Mouse (Mus musculus): Measurements from ENCODE around the gene Tnk2. TPM values are rescaled to one million over a fixed set of nuclear protein-coding genes. Genes with fewer than 3 reads are reported as not detected.

The Tnk2 gene
- polyA plus RNA-seq (2015; fragmentation: Nextera tagmentation; extraction: Ambion mirVana) = 19.0 and 21.6 TPM in 2 replicates

DNA sequence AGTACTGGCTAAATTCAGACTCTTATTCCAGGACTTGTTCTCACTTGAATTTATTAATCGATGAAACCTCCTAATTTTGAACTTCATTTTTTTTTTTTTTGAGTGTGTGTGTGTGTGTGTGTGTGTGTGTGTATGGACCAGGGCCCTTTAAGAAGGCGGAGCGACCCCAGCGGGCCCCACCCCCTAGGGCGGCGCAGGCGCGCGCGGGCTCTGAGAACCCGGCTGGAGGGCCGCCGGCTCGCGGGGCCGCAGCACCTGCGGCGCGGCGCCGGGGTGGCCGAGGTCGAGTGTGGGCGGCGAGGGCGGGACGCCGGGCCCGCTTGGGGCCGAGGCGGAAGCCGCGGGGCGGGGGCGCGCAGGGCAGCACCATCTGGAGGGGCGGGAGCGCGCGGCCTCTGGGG is at the start of gene Tnk2:
TSS of gene Tnk2 (plus strand) at position 214 of the 401 bp plus-strand sequence.
- no peaks in the 10 kb centered on the region for H3K36me3 ChIP-seq (ENCODE audit: control insufficient read depth, insufficient read depth, low read length)
- peak within 1 kb of the TSS; percentile 90 for H3K9ac ChIP-seq (ENCODE audit: low read depth, low read length)
- peak; percentile 87 for ATAC-seq
- peak within 1 kb of the TSS; percentile 57 for H3K4me2 ChIP-seq (ENCODE audit: low read length)
- H3K27ac ChIP-seq (ENCODE audit: low read length) = peak within 1 kb of the TSS; percentile 85
- no peaks in the 10 kb centered on the region for H3K9me3 ChIP-seq (replicated peaks; ENCODE audit: control insufficient read depth, low read length, poor library complexity, severe bottlenecking)
- under 1% methylated on average over 39 of the region's 40 CpGs for WGBS
- H3K27me3 ChIP-seq (ENCODE audit: control insufficient read depth, insufficient read depth, low read depth, low read length) = no peaks in the 10 kb centered on the region
- H3K4me1 ChIP-seq (ENCODE audit: control insufficient read depth, insufficient read depth, low read length) = peaks cover 20% of the 10 kb centered on the region
- H3K4me3 ChIP-seq (ENCODE audit: low read depth, low read length) = peak within 1 kb of the TSS; percentile 95

DNA sequence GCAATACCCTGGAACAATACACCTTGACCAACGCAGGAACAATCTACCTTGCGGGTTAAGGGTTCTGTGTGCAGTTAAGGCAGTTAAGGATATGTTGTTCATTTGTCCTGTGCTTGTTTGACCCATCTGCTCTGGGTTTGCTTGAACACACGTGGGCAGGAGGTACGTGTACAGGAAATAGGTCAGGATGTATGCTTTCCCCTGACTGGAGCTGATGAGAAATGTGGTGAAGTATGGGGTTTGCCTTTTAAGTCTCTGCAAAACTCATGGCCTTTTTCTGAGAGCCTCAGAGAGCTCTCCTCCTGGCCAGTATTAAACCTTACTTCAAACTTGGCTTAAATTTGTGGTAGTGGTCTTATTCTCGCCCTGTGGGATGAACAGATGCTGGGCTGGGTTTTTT is 49.8 kb upstream of the Tnk2 start:
- 79% methylated on average over 5 of the region's 5 CpGs for WGBS
- H3K9ac ChIP-seq (ENCODE audit: low read depth, low read length) = no peak overlapping the region
- no peak overlapping the region for H3K4me3 ChIP-seq (ENCODE audit: low read depth, low read length)
- H3K27me3 ChIP-seq (ENCODE audit: control insufficient read depth, insufficient read depth, low read depth, low read length) = no peaks in the 10 kb centered on the region
- H3K4me1 ChIP-seq (ENCODE audit: control insufficient read depth, insufficient read depth, low read length) = no peaks in the 10 kb centered on the region; the same call in 1 of the 2 replicates
- no peak overlapping the region for H3K27ac ChIP-seq (ENCODE audit: low read length)
- no peak overlapping the region for H3K4me2 ChIP-seq (ENCODE audit: low read length)
- no peak for ATAC-seq
- H3K36me3 ChIP-seq (ENCODE audit: control insufficient read depth, insufficient read depth, low read length) = no peaks in the 10 kb centered on the region
- H3K9me3 ChIP-seq (replicated peaks; ENCODE audit: control insufficient read depth, low read length, poor library complexity, severe bottlenecking) = no peaks in the 10 kb centered on the region

DNA sequence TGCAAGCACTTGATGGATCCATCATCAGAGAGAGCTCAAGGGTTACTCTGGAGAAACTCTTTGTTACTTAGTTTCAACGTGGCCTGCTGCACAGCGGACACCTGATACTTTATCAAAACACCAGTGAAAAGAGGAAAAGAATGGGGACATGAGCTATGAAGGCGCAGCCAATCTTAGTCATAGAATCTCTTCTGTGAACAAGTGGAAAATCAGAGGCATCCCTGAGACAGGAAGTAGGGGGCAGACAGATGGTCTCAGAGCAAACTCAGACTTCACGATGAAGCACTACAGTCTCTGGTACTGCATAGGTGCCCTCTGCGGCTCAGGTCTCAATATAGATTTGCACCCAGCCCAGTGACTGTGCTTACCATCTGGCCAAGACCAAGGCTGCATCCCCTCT is 49.0 kb upstream of the Tnk2 start:
- H3K9me3 ChIP-seq (replicated peaks; ENCODE audit: control insufficient read depth, low read length, poor library complexity, severe bottlenecking) = no peaks in the 10 kb centered on the region
- H3K36me3 ChIP-seq (ENCODE audit: control insufficient read depth, insufficient read depth, low read length) = no peaks in the 10 kb centered on the region
- no peak overlapping the region for H3K27ac ChIP-seq (ENCODE audit: low read length)
- H3K27me3 ChIP-seq (ENCODE audit: control insufficient read depth, insufficient read depth, low read depth, low read length) = no peaks in the 10 kb centered on the region
- H3K4me1 ChIP-seq (ENCODE audit: control insufficient read depth, insufficient read depth, low read length) = no peaks in the 10 kb centered on the region; the same call in 1 of the 2 replicates
- H3K4me2 ChIP-seq (ENCODE audit: low read length) = no peak overlapping the region
- no peak overlapping the region for H3K9ac ChIP-seq (ENCODE audit: low read depth, low read length)
- ATAC-seq = no peak
- 80% methylated on average over 5 of the region's 5 CpGs for WGBS
- H3K4me3 ChIP-seq (ENCODE audit: low read depth, low read length) = no peak overlapping the region

DNA sequence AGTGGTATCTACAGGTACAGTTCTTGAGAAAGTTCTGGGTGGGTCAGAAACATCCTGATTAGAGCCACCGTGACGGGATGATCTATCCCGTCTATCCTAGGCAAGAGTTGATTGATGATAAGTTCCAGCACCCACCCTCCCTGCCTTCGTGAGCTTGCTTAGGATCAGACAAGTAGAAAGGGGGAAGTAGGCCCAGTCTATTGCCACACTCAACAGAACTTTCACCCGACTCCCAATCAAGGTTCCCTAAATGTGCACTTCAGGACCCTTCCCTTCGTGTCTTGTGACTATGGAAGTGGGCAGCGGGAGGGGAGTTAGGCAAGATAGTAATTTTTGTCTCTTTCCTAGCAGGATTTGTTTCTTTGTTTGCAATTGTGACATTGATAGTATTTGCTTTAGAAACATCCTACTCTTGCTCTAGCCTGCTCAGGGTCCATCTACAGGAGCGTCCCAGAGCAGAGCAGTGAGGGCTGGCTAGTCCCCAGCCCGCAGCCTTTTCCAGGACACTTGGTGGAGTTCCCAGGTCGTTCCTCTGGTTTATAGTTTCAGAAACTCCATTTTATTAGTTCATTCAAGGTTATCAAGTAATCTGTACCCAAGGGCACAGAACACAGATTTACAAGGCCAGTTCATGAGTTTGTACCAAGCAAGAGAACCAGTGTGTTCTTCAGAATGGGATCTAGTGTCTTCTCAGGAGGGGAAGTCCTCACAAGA is 48.4 kb upstream of the Tnk2 start:
- Histone ChIP-seq H3K4me2 (ENCODE audit: low read length) (no peak overlapping the region), H3K4me3 (ENCODE audit: low read depth, low read length) (no peak overlapping the region), H3K9me3 (replicated peaks; ENCODE audit: control insufficient read depth, low read length, poor library complexity, severe bottlenecking) (no peaks in the 10 kb centered on the region), H3K36me3 (ENCODE audit: control insufficient read depth, insufficient read depth, low read length) (no peaks in the 10 kb centered on the region), H3K27me3 (ENCODE audit: control insufficient read depth, insufficient read depth, low read depth, low read length) (no peaks in the 10 kb centered on the region), H3K27ac (ENCODE audit: low read length) (no peak overlapping the region), H3K4me1 (ENCODE audit: control insufficient read depth, insufficient read depth, low read length) (no peaks in the 10 kb centered on the region; the same call in 1 of the 2 replicates), H3K9ac (ENCODE audit: low read depth, low read length) (no peak overlapping the region)
- 89% methylated on average over 10 of the region's 10 CpGs for WGBS
- ATAC-seq = no peak

DNA sequence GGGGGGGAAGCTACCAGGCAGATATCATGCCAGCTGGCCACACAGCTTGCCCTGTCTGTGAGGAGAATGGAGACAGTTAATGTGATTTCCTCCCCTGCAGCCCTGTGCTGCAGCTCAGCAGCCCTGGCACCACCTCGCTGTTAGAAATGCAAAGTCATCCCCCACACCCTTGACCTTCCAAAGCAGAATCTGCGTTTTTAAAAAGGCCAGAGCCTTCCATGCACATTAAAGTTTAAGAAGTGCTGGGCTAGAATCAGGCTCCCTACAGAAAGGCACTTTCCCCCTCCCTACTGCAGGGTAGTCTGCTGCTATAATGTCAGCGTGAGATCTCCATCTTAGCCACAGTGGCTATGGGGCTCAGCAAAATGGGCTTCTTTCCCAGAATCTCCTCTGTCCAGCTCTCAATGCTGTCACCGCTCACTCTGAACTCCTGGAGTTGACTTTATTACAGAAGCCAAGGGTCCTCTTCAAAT is 45.7 kb upstream of the Tnk2 start:
- ATAC-seq = peak; percentile 51; the same call in 1 of the 2 replicates
- Histone ChIP-seq H3K9me3 (replicated peaks; ENCODE audit: control insufficient read depth, low read length, poor library complexity, severe bottlenecking) (no peaks in the 10 kb centered on the region), H3K4me2 (ENCODE audit: low read length) (no peak overlapping the region), H3K27me3 (ENCODE audit: control insufficient read depth, insufficient read depth, low read depth, low read length) (no peaks in the 10 kb centered on the region), H3K4me3 (ENCODE audit: low read depth, low read length) (no peak overlapping the region), H3K9ac (ENCODE audit: low read depth, low read length) (no peak overlapping the region), H3K36me3 (ENCODE audit: control insufficient read depth, insufficient read depth, low read length) (no peaks in the 10 kb centered on the region), H3K27ac (ENCODE audit: low read length) (peak overlapping the region; percentile 33; the same call in 1 of the 2 replicates), H3K4me1 (ENCODE audit: control insufficient read depth, insufficient read depth, low read length) (no peaks in the 10 kb centered on the region; the same call in 1 of the 2 replicates)
- 16% methylated on average over 4 of the region's 4 CpGs for WGBS

DNA sequence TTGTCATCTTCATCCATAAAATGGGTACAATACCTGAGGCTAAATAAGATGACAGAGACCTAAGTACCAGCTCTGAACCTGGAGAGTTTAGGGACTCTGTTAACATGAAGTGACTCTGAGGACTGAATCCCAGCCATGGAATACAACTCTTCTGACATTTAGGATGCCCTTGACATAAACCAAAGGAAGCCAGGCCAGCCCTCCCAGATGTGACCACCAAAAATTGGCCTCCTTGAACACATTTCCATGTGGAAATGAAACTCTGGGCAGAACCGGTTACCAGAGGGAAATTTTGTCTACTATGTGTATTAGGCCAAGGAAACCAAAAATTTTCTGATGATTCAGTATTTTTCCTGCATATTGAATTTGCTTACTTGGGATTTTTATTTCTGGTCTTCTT is 44.5 kb upstream of the Tnk2 start:
- no peak overlapping the region for H3K4me2 ChIP-seq (ENCODE audit: low read length)
- no peaks in the 10 kb centered on the region; the same call in 1 of the 2 replicates for H3K4me1 ChIP-seq (ENCODE audit: control insufficient read depth, insufficient read depth, low read length)
- no peak for ATAC-seq
- no peaks in the 10 kb centered on the region for H3K36me3 ChIP-seq (ENCODE audit: control insufficient read depth, insufficient read depth, low read length)
- no peaks in the 10 kb centered on the region for H3K27me3 ChIP-seq (ENCODE audit: control insufficient read depth, insufficient read depth, low read depth, low read length)
- H3K9ac ChIP-seq (ENCODE audit: low read depth, low read length) = no peak overlapping the region
- WGBS = 97% methylated on average over 1 of the region's 1 CpGs
- H3K27ac ChIP-seq (ENCODE audit: low read length) = no peak overlapping the region
- H3K4me3 ChIP-seq (ENCODE audit: low read depth, low read length) = no peak overlapping the region
- no peaks in the 10 kb centered on the region for H3K9me3 ChIP-seq (replicated peaks; ENCODE audit: control insufficient read depth, low read length, poor library complexity, severe bottlenecking)

DNA sequence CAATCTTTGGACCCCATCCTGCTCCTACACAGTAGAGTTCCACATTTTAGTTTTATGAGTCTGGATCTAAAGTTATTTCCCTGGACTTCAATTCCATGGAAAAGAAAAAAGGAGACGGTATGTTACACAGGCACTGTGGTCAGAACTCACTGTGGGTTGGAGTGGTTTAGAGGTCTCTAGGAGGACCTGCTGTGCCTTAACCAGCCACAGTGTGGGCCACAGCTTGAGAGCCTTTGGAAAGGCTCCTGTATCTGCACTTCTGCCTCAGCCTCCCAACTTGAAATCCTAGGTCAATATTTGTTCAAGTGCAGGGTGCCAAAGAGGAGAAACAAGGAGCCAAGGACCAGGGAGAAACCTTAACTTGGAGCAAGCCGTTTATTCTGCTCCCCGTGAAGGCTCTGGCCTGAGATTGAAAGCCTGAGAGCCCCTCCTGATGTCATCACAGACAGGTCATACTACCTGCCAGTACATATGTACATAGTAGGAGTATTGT is 41.4 kb upstream of the Tnk2 start:
- no peaks in the 10 kb centered on the region for H3K9me3 ChIP-seq (replicated peaks; ENCODE audit: control insufficient read depth, low read length, poor library complexity, severe bottlenecking)
- no peak overlapping the region for H3K4me3 ChIP-seq (ENCODE audit: low read depth, low read length)
- H3K4me1 ChIP-seq (ENCODE audit: control insufficient read depth, insufficient read depth, low read length) = no peaks in the 10 kb centered on the region; the same call in 1 of the 2 replicates
- WGBS = 83% methylated on average over 3 of the region's 3 CpGs
- no peak overlapping the region for H3K9ac ChIP-seq (ENCODE audit: low read depth, low read length)
- no peak overlapping the region for H3K27ac ChIP-seq (ENCODE audit: low read length)
- H3K36me3 ChIP-seq (ENCODE audit: control insufficient read depth, insufficient read depth, low read length) = no peaks in the 10 kb centered on the region
- H3K4me2 ChIP-seq (ENCODE audit: low read length) = no peak overlapping the region
- no peaks in the 10 kb centered on the region for H3K27me3 ChIP-seq (ENCODE audit: control insufficient read depth, insufficient read depth, low read depth, low read length)
- no peak for ATAC-seq

DNA sequence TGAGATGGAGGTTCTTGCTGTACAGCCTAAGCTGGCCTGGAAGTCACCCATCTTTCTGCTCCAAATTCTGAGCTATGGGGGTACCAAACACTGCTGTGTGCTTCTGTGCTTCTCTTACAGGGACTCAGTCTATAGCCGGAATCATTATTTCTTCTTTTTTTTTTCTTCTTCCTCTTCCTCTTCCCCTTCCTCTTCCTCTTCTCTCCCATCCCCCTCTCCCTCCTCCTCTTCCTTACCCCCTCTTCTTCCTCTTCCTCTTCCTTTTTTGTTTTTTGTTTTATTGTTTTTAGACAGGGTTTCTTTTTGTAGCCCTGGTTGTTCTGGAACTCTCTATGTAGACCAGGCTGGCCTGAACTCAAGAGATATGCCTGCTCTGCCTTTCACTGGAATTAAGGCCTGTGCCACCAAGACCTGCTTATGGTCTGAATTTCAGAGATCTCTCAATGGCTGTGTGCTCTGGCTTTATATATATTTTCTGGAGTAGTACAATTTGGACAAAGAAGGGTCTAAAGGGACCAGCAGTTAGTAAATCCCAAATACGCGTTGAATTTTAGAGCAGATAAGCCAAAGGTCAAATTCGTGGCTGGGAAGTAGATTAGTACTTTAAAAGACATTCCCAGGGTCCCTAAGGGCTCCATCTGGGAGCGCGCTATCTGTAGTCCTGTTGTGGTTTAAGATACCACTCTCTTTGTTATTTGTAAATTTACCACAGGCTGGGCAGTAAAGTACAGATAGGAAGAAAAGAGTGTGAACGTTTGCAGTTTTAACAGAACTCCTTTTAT is 35.9 kb upstream of the Tnk2 start:
- Histone ChIP-seq H3K4me3 (ENCODE audit: low read depth, low read length) (no peak overlapping the region), H3K27me3 (ENCODE audit: control insufficient read depth, insufficient read depth, low read depth, low read length) (no peaks in the 10 kb centered on the region), H3K9me3 (replicated peaks; ENCODE audit: control insufficient read depth, low read length, poor library complexity, severe bottlenecking) (no peaks in the 10 kb centered on the region), H3K27ac (ENCODE audit: low read length) (no peak overlapping the region), H3K36me3 (ENCODE audit: control insufficient read depth, insufficient read depth, low read length) (no peaks in the 10 kb centered on the region), H3K4me1 (ENCODE audit: control insufficient read depth, insufficient read depth, low read length) (peaks cover 12% of the 10 kb centered on the region), H3K9ac (ENCODE audit: low read depth, low read length) (no peak overlapping the region), H3K4me2 (ENCODE audit: low read length) (peak overlapping the region; percentile 48)
- no peak for ATAC-seq
- 57% methylated on average over 7 of the region's 7 CpGs for WGBS

DNA sequence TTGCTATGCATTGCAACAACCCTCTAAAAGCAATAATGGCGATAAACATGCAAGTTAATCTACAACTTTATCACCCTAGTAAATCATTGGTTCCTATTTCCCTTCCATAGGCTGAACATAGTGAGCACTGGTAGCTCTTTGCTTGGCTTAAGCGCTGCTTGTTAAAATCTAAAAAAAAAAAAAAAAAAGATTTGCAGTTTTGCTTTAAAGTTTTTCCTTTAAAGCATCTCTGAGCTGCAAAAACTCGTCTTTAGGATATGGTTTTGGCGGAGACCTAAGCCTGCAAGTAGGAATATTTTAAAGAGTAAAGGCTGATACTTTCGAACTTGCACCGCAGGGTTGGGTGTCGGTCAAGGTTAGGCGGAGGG is 35.3 kb upstream of the Tnk2 start:
- WGBS = 12% methylated on average over 8 of the region's 8 CpGs
- ATAC-seq = 0 out of 2 replicates have a peak, but pooled peaks have one; percentile 0

More for the DNA sequence above, 35.3 kb upstream of the Tnk2 start:
- no peaks in the 10 kb centered on the region for H3K27me3 ChIP-seq (ENCODE audit: control insufficient read depth, insufficient read depth, low read depth, low read length)
- peak overlapping the region; percentile 48 for H3K4me2 ChIP-seq (ENCODE audit: low read length)
- no peak overlapping the region for H3K9ac ChIP-seq (ENCODE audit: low read depth, low read length)
- no peaks in the 10 kb centered on the region for H3K9me3 ChIP-seq (replicated peaks; ENCODE audit: control insufficient read depth, low read length, poor library complexity, severe bottlenecking)
- peak overlapping the region; percentile 92 for H3K27ac ChIP-seq (ENCODE audit: low read length)
- no peaks in the 10 kb centered on the region for H3K36me3 ChIP-seq (ENCODE audit: control insufficient read depth, insufficient read depth, low read length)
- peak overlapping the region; percentile 89 for H3K4me3 ChIP-seq (ENCODE audit: low read depth, low read length)
- peaks cover 12% of the 10 kb centered on the region for H3K4me1 ChIP-seq (ENCODE audit: control insufficient read depth, insufficient read depth, low read length)

Data from midbrain, embryonic 16.5 days (tissue).